Mouse (Mus musculus): ENCODE results near the gene Has3. TPM values are rescaled to one million over a fixed set of nuclear protein-coding genes. Genes with fewer than 3 reads are reported as not detected.
A peak's percentile ranks its signal among the peaks of the same experiment; 100 is the strongest.

Gene Has3
- polyA plus RNA-seq, 1 experiment from 2014 or later = 0.76 TPM

- H3K4me2 ChIP-seq = no peak overlapping the region
- H3K9ac ChIP-seq = no peak overlapping the region
- H3K36me3 ChIP-seq = peaks cover 43% of the 10 kb centered on the region
- H3K4me3 ChIP-seq = no peak overlapping the region
- H3K9me3 ChIP-seq = no peaks in the 10 kb centered on the region
- H3K27me3 ChIP-seq = no peaks in the 10 kb centered on the region
- ATAC-seq (ENCODE audit: insufficient number of reproducible peaks, insufficient read depth, low FRiP score, low TSS enrichment, low read depth) = no peak
- peaks cover 13% of the 10 kb centered on the region for H3K4me1 ChIP-seq
- H3K27ac ChIP-seq = no peak overlapping the region
- 46% methylated on average over 5 of the region's 5 CpGs for WGBS
Measured at GRCm38 (mm10) chr8:106887336-106888189, 17.5 kb downstream of the Has3 start.

GRCm38 (mm10) chr8:106888803-106889202, 18.8 kb downstream of the Has3 start:
- H3K9me3 ChIP-seq = no peaks in the 10 kb centered on the region
- no peak for ATAC-seq (ENCODE audit: insufficient number of reproducible peaks, insufficient read depth, low FRiP score, low TSS enrichment, low read depth)
- H3K4me3 ChIP-seq = no peak overlapping the region
- H3K36me3 ChIP-seq = peaks cover 31% of the 10 kb centered on the region
- H3K27ac ChIP-seq = no peak overlapping the region
- 87% methylated on average over 3 of the region's 3 CpGs for WGBS
- H3K4me1 ChIP-seq = peaks cover 13% of the 10 kb centered on the region
- H3K9ac ChIP-seq = no peak overlapping the region
- no peak overlapping the region for H3K4me2 ChIP-seq
- no peaks in the 10 kb centered on the region for H3K27me3 ChIP-seq

GRCm38 (mm10) chr8:106892210-106892805, 22.3 kb downstream of the Has3 start:
- Histone ChIP-seq H3K9ac (peak overlapping the region; percentile 97), H3K27ac (peak overlapping the region; percentile 98), H3K27me3 (no peaks in the 10 kb centered on the region), H3K36me3 (peaks cover 26% of the 10 kb centered on the region), H3K4me3 (peak overlapping the region; percentile 88), H3K9me3 (no peaks in the 10 kb centered on the region), H3K4me2 (peak overlapping the region; percentile 68), H3K4me1 (peaks cover 29% of the 10 kb centered on the region)
- under 1% methylated on average over 15 of the region's 15 CpGs for WGBS
- ATAC-seq (ENCODE audit: insufficient number of reproducible peaks, insufficient read depth, low FRiP score, low TSS enrichment, low read depth) = no peak; the same call in 1 of the 2 replicates

- under 1% methylated on average over 54 of the region's 57 CpGs for WGBS
- Histone ChIP-seq H3K27me3 (no peaks in the 10 kb centered on the region), H3K9me3 (no peaks in the 10 kb centered on the region), H3K9ac (peak overlapping the region; percentile 97), H3K4me3 (peak overlapping the region; percentile 88), H3K36me3 (peaks cover 31% of the 10 kb centered on the region), H3K27ac (peak overlapping the region; percentile 98), H3K4me2 (peak overlapping the region; percentile 68), H3K4me1 (peaks cover 29% of the 10 kb centered on the region)
- ATAC-seq (ENCODE audit: insufficient number of reproducible peaks, insufficient read depth, low FRiP score, low TSS enrichment, low read depth) = peak; percentile 80
Measured at GRCm38 (mm10) chr8:106892806-106893451, 22.9 kb downstream of the Has3 start.

- Histone ChIP-seq H3K27me3 (no peaks in the 10 kb centered on the region), H3K9me3 (no peaks in the 10 kb centered on the region), H3K4me2 (peak within 1 kb of the TSS; percentile 68), H3K36me3 (peaks cover 38% of the 10 kb centered on the region), H3K9ac (peak within 1 kb of the TSS; percentile 97), H3K27ac (peak within 1 kb of the TSS; percentile 98), H3K4me3 (peak within 1 kb of the TSS; percentile 88), H3K4me1 (peaks cover 29% of the 10 kb centered on the region)
- peak; percentile 90 for ATAC-seq (ENCODE audit: insufficient number of reproducible peaks, insufficient read depth, low FRiP score, low TSS enrichment, low read depth)
- under 1% methylated on average over 63 of the region's 63 CpGs for WGBS
Measured at GRCm38 (mm10) chr8:106893481-106894156, 23.6 kb downstream of the Has3 start, which contains the start of gene Utp4. Utp4 (plus strand) TSS chr8:106893636.

GRCm38 (mm10) chr8:106899473-106899872, 29.4 kb downstream of the Has3 start:
- Histone ChIP-seq H3K9ac (no peak overlapping the region), H3K4me1 (peaks cover 11% of the 10 kb centered on the region), H3K36me3 (peaks cover 96% of the 10 kb centered on the region), H3K4me3 (no peak overlapping the region), H3K4me2 (no peak overlapping the region), H3K27me3 (no peaks in the 10 kb centered on the region), H3K9me3 (no peaks in the 10 kb centered on the region), H3K27ac (no peak overlapping the region)
- WGBS = 85% methylated on average over 5 of the region's 5 CpGs
- no peak for ATAC-seq (ENCODE audit: insufficient number of reproducible peaks, insufficient read depth, low FRiP score, low TSS enrichment, low read depth)

- H3K4me2 ChIP-seq = no peak overlapping the region
- H3K9me3 ChIP-seq = no peaks in the 10 kb centered on the region
- no peak overlapping the region for H3K27ac ChIP-seq
- no peaks in the 10 kb centered on the region for H3K27me3 ChIP-seq
- peaks cover 88% of the 10 kb centered on the region for H3K36me3 ChIP-seq
- H3K9ac ChIP-seq = no peak overlapping the region
- H3K4me1 ChIP-seq = no peaks in the 10 kb centered on the region
- H3K4me3 ChIP-seq = no peak overlapping the region
- WGBS = 93% methylated on average over 17 of the region's 17 CpGs
- ATAC-seq (ENCODE audit: insufficient number of reproducible peaks, insufficient read depth, low FRiP score, low TSS enrichment, low read depth) = no peak
Measured at GRCm38 (mm10) chr8:106905727-106906480, 35.9 kb downstream of the Has3 start.

GRCm38 (mm10) chr8:106906635-106907034, 36.6 kb downstream of the Has3 start:
- no peak for ATAC-seq (ENCODE audit: insufficient number of reproducible peaks, insufficient read depth, low FRiP score, low TSS enrichment, low read depth)
- Histone ChIP-seq H3K4me2 (no peak overlapping the region), H3K9me3 (no peaks in the 10 kb centered on the region), H3K9ac (no peak overlapping the region), H3K36me3 (peaks cover 87% of the 10 kb centered on the region), H3K27ac (no peak overlapping the region), H3K27me3 (no peaks in the 10 kb centered on the region), H3K4me3 (no peak overlapping the region), H3K4me1 (no peaks in the 10 kb centered on the region)
- WGBS = 93% methylated on average over 6 of the region's 6 CpGs

GRCm38 (mm10) chr8:106907450-106907849, 37.4 kb downstream of the Has3 start:
- no peaks in the 10 kb centered on the region for H3K9me3 ChIP-seq
- no peak overlapping the region for H3K27ac ChIP-seq
- peaks cover 87% of the 10 kb centered on the region for H3K36me3 ChIP-seq
- H3K4me1 ChIP-seq = no peaks in the 10 kb centered on the region
- H3K4me3 ChIP-seq = no peak overlapping the region
- WGBS = 91% methylated on average over 6 of the region's 6 CpGs
- ATAC-seq (ENCODE audit: insufficient number of reproducible peaks, insufficient read depth, low FRiP score, low TSS enrichment, low read depth) = no peak
- no peak overlapping the region for H3K9ac ChIP-seq
- no peaks in the 10 kb centered on the region for H3K27me3 ChIP-seq
- H3K4me2 ChIP-seq = no peak overlapping the region

GRCm38 (mm10) chr8:106908291-106908690, 38.2 kb downstream of the Has3 start:
- H3K27me3 ChIP-seq = no peaks in the 10 kb centered on the region
- no peak overlapping the region for H3K4me3 ChIP-seq
- ATAC-seq (ENCODE audit: insufficient number of reproducible peaks, insufficient read depth, low FRiP score, low TSS enrichment, low read depth) = no peak
- no peaks in the 10 kb centered on the region for H3K9me3 ChIP-seq
- H3K36me3 ChIP-seq = peaks cover 85% of the 10 kb centered on the region
- H3K4me2 ChIP-seq = no peak overlapping the region
- no peaks in the 10 kb centered on the region for H3K4me1 ChIP-seq
- 82% methylated on average over 7 of the region's 7 CpGs for WGBS
- no peak overlapping the region for H3K9ac ChIP-seq
- no peak overlapping the region for H3K27ac ChIP-seq

- peaks cover 84% of the 10 kb centered on the region for H3K36me3 ChIP-seq
- no peak for ATAC-seq (ENCODE audit: insufficient number of reproducible peaks, insufficient read depth, low FRiP score, low TSS enrichment, low read depth)
- H3K9me3 ChIP-seq = no peaks in the 10 kb centered on the region
- 94% methylated on average over 10 of the region's 10 CpGs for WGBS
- H3K27me3 ChIP-seq = no peaks in the 10 kb centered on the region
- H3K4me1 ChIP-seq = no peaks in the 10 kb centered on the region
- no peak overlapping the region for H3K9ac ChIP-seq
- H3K4me3 ChIP-seq = no peak overlapping the region
- H3K27ac ChIP-seq = no peak overlapping the region
- H3K4me2 ChIP-seq = no peak overlapping the region
Measured at GRCm38 (mm10) chr8:106913631-106914030, 43.6 kb downstream of the Has3 start.

Data from embryonic facial prominence, embryonic 13.5 days (tissue).